Mouse (Mus musculus): Measurements from ENCODE around the gene Sbk1. TPM values are rescaled to one million over a fixed set of nuclear protein-coding genes. Genes with fewer than 3 reads are reported as not detected.
"Not testable (repeated sequence)": the region's sequence is repeated elsewhere in the genome, so short reads cannot be mapped to it uniquely, and the experiment has no call there.

Sbk1 gene
- polyA plus RNA-seq, 1 experiment = 14.2 TPM

DNA sequence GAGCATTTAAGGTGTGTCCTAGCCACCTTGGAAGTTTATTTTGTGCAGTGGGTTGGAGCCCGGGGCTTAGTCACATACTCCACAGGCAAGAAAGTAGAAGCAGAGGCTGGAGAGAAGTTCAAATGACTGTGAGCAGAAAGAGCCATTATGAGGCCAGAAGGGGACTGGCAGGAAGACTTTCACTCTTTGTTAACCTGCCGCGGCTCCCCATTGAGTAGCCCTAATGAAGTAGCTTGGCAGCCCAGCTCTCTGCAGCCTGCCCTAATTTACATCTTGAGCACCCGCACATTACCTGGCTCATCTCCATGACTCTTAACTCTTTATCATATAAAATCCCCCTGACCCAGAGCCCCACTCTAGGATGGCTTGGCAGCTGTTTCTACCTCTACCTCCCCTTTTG is 2.2 kb downstream of the Sbk1 start:
- 50% methylated on average over 4 of the region's 4 CpGs for WGBS
- H3K4me3 ChIP-seq (replicated peaks; ENCODE audit: extremely low read depth, low read depth, low read length) = no peak overlapping the region
- TF ChIP-seq POLR2A (IDR thresholded peaks at IDR 0.05; ENCODE audit: borderline replicate concordance, extremely low read depth, low read depth, low read length) (no peak), CTCF (IDR thresholded peaks at IDR 0.05; ENCODE audit: insufficient read depth, low read length) (no peak)

DNA sequence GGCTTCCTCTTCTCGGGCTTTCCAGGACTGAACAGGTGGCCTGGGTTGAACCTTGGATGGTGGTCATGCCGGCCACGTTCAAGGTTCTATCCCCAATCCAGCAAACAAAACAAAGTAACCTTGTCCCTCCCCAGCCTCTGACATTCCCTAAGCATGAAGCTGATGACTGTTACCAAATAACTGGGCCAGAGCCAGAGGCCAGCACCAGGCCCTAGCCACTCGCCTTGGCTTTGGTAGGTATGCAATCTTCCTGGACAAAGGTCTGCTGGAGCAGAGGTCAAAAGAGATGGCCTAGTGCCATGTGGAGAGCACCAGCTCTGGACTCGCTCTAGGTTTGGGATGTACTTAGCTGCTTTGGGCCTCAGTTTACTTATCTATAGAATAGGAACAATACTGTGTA is 3.3 kb downstream of the Sbk1 start:
- no peak for DNase-seq
- Histone ChIP-seq H3K4me3 (replicated peaks; ENCODE audit: extremely low read depth, low read depth, low read length) (no peak overlapping the region), H3K4me1 (ENCODE audit: control insufficient read depth, insufficient read depth, low read length) (peaks cover 8% of the 10 kb centered on the region)
- TF ChIP-seq CTCF (IDR thresholded peaks at IDR 0.05; ENCODE audit: insufficient read depth, low read length) (no peak), POLR2A (IDR thresholded peaks at IDR 0.05; ENCODE audit: borderline replicate concordance, extremely low read depth, low read depth, low read length) (no peak)
- 88% methylated on average over 5 of the region's 5 CpGs for WGBS

More for the DNA sequence above, 2.2 kb downstream of the Sbk1 start:
- DNase-seq = no peak
- peaks cover 8% of the 10 kb centered on the region for H3K4me1 ChIP-seq (ENCODE audit: control insufficient read depth, insufficient read depth, low read length)

GRCm38 (mm10) chr7:126276297-126276696 is 3.9 kb downstream of the Sbk1 start:
- WGBS = 59% methylated on average over 6 of the region's 6 CpGs
- no peak overlapping the region for H3K4me3 ChIP-seq (replicated peaks; ENCODE audit: extremely low read depth, low read depth, low read length)
- H3K4me1 ChIP-seq (ENCODE audit: control insufficient read depth, insufficient read depth, low read length) = peaks cover 8% of the 10 kb centered on the region
- TF ChIP-seq CTCF (IDR thresholded peaks at IDR 0.05; ENCODE audit: insufficient read depth, low read length) = no peak
- no peak for TF ChIP-seq POLR2A (IDR thresholded peaks at IDR 0.05; ENCODE audit: borderline replicate concordance, extremely low read depth, low read depth, low read length)
- no peak for DNase-seq

DNA sequence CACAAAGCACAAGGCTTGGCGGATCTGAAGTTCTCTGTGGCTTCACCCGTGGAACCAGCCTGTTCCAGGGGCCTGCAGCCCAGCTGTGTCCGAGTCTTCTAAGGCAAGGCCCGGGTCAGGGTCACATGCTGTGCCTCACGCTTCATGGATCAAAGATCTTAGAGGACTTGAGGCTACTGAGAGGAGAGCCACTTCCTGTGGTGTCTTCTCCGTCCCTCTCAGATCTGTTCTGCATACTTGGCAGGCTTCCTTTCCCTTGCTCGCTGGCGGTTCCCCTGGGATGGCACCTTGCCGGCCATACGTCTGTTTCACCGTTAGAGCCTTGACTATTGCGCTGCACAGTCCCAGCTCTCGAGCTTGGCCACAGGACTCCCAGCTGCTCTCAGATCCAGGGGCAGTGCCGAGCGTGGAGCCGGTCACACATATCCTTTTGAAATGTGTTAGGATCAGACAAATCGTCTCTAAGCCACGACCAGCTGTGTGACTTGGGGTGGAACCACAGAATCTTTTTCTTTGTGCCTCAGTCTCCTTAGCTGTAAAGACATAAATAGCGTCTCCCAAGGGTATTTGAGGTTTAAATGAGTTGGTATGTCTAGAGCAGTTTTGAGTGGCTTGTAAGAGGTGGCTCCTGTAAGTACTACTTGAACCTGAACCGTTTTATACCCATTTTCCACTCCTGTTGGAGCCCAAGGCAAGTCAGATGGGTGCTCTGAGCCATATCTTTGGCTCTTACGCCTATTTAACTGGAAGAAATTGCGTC is 5.3 kb downstream of the Sbk1 start:
- no peak overlapping the region for H3K4me3 ChIP-seq (replicated peaks; ENCODE audit: extremely low read depth, low read depth, low read length)
- WGBS = 68% methylated on average over 22 of the region's 22 CpGs
- no peak for DNase-seq
- no peak for TF ChIP-seq POLR2A (IDR thresholded peaks at IDR 0.05; ENCODE audit: borderline replicate concordance, extremely low read depth, low read depth, low read length)
- no peak for TF ChIP-seq CTCF (IDR thresholded peaks at IDR 0.05; ENCODE audit: insufficient read depth, low read length)
- peaks cover 8% of the 10 kb centered on the region for H3K4me1 ChIP-seq (ENCODE audit: control insufficient read depth, insufficient read depth, low read length)

GRCm38 (mm10) chr7:126278799-126279198 is 6.4 kb downstream of the Sbk1 start:
- Histone ChIP-seq H3K4me3 (replicated peaks; ENCODE audit: extremely low read depth, low read depth, low read length) (no peak overlapping the region), H3K4me1 (ENCODE audit: control insufficient read depth, insufficient read depth, low read length) (no peaks in the 10 kb centered on the region)
- DNase-seq = no peak
- no peak for TF ChIP-seq POLR2A (IDR thresholded peaks at IDR 0.05; ENCODE audit: borderline replicate concordance, extremely low read depth, low read depth, low read length)
- TF ChIP-seq CTCF (IDR thresholded peaks at IDR 0.05; ENCODE audit: insufficient read depth, low read length) = no peak
- WGBS = 87% methylated on average over 5 of the region's 5 CpGs

DNA sequence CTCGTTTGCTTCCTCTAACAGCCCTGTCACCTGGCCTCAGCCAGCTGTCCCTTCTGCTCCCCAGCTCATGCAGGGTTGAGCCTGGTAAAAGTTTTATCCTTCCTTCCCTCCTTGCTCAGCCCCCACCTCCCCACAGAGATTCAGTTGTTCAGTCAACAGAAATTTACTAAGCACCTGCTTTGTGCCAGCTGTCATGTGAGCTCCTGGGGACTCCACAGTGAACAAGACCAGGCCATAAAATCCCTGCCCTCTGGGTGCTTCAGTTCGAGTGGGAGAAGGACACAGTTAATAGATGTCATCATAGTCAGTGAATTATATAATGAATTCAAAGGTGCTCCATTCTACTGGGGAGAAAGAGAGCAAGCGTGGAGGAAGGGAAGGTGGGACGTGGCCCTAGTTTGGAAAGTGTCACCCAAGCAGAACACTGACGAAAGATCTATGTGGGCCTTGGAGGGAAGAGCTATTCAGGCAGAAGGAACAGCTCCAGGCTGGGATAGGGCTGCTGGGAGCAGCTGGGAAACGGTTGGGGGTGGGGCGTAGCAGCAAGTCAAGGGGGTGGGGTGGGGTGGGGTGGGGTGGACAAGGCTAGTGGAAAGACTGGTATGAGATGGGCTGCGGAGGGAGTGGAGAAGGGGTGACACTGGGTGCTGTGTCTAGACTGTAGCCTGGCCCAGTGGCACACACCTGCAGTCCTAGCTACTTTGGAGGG is 7.5 kb downstream of the Sbk1 start:
- no peak for TF ChIP-seq CTCF (IDR thresholded peaks at IDR 0.05; ENCODE audit: insufficient read depth, low read length)
- 84% methylated on average over 8 of the region's 8 CpGs for WGBS
- Histone ChIP-seq H3K4me3 (replicated peaks; ENCODE audit: extremely low read depth, low read depth, low read length) (no peak overlapping the region), H3K4me1 (ENCODE audit: control insufficient read depth, insufficient read depth, low read length) (peaks cover 2% of the 10 kb centered on the region; the same call in 1 of the 2 replicates)
- DNase-seq = no peak

GRCm38 (mm10) chr7:126280696-126281095 is 8.3 kb downstream of the Sbk1 start:
- no peak overlapping the region for H3K4me3 ChIP-seq (replicated peaks; ENCODE audit: extremely low read depth, low read depth, low read length)
- DNase-seq = no peak
- peaks cover 8% of the 10 kb centered on the region for H3K4me1 ChIP-seq (ENCODE audit: control insufficient read depth, insufficient read depth, low read length)
- no peak for TF ChIP-seq POLR2A (IDR thresholded peaks at IDR 0.05; ENCODE audit: borderline replicate concordance, extremely low read depth, low read depth, low read length)
- TF ChIP-seq CTCF (IDR thresholded peaks at IDR 0.05; ENCODE audit: insufficient read depth, low read length) = no peak
- WGBS = 65% methylated on average over 6 of the region's 6 CpGs

DNA sequence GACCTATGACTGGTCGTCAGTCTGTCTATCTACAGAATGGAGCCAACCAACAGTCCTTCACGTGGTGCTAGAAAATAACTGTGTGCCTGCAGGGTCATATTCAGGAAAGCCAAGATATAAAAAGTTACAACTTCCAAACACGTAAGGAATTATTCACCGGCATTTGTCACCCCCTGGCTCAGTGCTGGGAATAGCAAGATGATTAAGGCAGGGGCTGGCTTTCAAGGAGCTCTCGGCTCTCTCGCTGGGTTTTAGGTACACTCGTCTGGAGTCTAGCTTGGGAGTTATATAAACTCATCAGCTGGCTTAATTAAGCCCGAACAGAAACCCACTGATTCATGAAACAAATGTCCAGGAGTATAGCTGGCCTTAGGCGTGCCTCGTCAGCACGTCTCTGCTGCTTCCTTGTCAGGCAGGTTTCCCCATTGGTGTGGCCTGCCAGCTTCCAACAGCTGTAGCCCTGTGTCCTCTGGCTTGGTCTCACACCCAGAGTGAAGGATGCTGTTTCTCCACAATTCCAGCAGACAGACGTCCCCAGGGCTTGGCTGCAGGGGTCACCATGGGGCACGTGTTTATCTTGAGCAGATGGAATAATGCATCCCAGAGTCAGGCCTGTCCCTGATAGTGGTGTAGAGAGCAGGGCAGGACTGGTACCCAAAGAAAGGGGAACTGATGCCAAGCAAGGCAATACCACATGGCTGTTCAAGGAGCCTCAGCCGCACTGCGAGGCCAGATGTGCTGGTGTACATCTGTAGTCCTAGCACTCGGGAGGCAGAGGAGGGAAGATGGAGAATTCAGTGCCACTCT is 9.7 kb downstream of the Sbk1 start:
- no peak for DNase-seq
- TF ChIP-seq POLR2A (IDR thresholded peaks at IDR 0.05; ENCODE audit: borderline replicate concordance, extremely low read depth, low read depth, low read length) (no peak), CTCF (IDR thresholded peaks at IDR 0.05; ENCODE audit: insufficient read depth, low read length) (no peak)
- WGBS = 83% methylated on average over 16 of the region's 16 CpGs
- no peak overlapping the region for H3K4me3 ChIP-seq (replicated peaks; ENCODE audit: extremely low read depth, low read depth, low read length)
- peaks cover 12% of the 10 kb centered on the region for H3K4me1 ChIP-seq (ENCODE audit: control insufficient read depth, insufficient read depth, low read length)

- 82% methylated on average over 8 of the region's 8 CpGs for WGBS
- DNase-seq; H3K4me3 ChIP-seq (replicated peaks; ENCODE audit: extremely low read depth, low read depth, low read length): not testable (repeated sequence)
- peaks cover 12% of the 10 kb centered on the region for H3K4me1 ChIP-seq (ENCODE audit: control insufficient read depth, insufficient read depth, low read length)
Measured at GRCm38 (mm10) chr7:126282683-126282990, 10.2 kb downstream of the Sbk1 start.

Data from lung, adult 2 months (tissue).